Mouse (Mus musculus): ENCODE data around the gene Tbcel. TPM values are rescaled to one million over a fixed set of nuclear protein-coding genes. Genes with fewer than 3 reads are reported as not detected.

Tbcel gene
- total and polyA plus RNA-seq, 2 experiments from 2014 or later: 3.8 to 22.6 TPM

GRCm38 (mm10) chr9:42399829-42400228, 107.8 kb downstream of the Tbcel start, which contains the start of gene Tecta:
Tecta (minus strand) TSS chr9:42399929.
- TF ChIP-seq CTCF (IDR thresholded peaks at IDR 0.05; ENCODE audit: low read depth): no peak
- Histone ChIP-seq H3K9me3 (ENCODE audit: low read length) (no peaks in the 10 kb centered on the region), H3K4me1 (ENCODE audit: insufficient read depth, low read length) (no peaks in the 10 kb centered on the region), H3K4me3 (ENCODE audit: low read length) (no peak within 1 kb of the TSS), H3K4me2 (ENCODE audit: low read depth, low read length) (no peak within 1 kb of the TSS), H3K9ac (replicated peaks; ENCODE audit: low read length) (no peak within 1 kb of the TSS), H3K27me3 (ENCODE audit: insufficient read depth, low read length) (no peaks in the 10 kb centered on the region), H3K36me3 (ENCODE audit: insufficient read depth, low read length) (no peaks in the 10 kb centered on the region), H3K27ac (no peak within 1 kb of the TSS)
- no peak for DNase-seq (ENCODE audit: low spot score)
- no peak for ATAC-seq
- WGBS: 52% methylated on average over 6 of the region's 6 CpGs

- no peak for TF ChIP-seq CTCF (IDR thresholded peaks at IDR 0.05; ENCODE audit: low read depth)
- DNase-seq (ENCODE audit: low spot score): no peak
Observed at GRCm38 (mm10) chr9:42396141-42396540, 111.5 kb downstream of the Tbcel start.

GRCm38 (mm10) chr9:42394903-42395302, 112.7 kb downstream of the Tbcel start:
- DNase-seq (ENCODE audit: low spot score) (no peak), ATAC-seq (no peak)
- TF ChIP-seq CTCF (IDR thresholded peaks at IDR 0.05; ENCODE audit: low read depth): no peak
- Histone ChIP-seq H3K4me3 (ENCODE audit: low read length) (no peak overlapping the region), H3K36me3 (ENCODE audit: insufficient read depth, low read length) (no peaks in the 10 kb centered on the region), H3K4me2 (ENCODE audit: low read depth, low read length) (no peak overlapping the region), H3K27me3 (ENCODE audit: insufficient read depth, low read length) (no peaks in the 10 kb centered on the region), H3K9me3 (ENCODE audit: low read length) (no peaks in the 10 kb centered on the region), H3K4me1 (ENCODE audit: insufficient read depth, low read length) (no peaks in the 10 kb centered on the region), H3K9ac (replicated peaks; ENCODE audit: low read length) (no peak overlapping the region), H3K27ac (no peak overlapping the region)
- 61% methylated on average over 6 of the region's 6 CpGs for WGBS

More at GRCm38 (mm10) chr9:42396141-42396540, 111.5 kb downstream of the Tbcel start:
- Histone ChIP-seq H3K27me3 (ENCODE audit: insufficient read depth, low read length) (no peaks in the 10 kb centered on the region), H3K27ac (no peak overlapping the region), H3K4me3 (ENCODE audit: low read length) (no peak overlapping the region), H3K9ac (replicated peaks; ENCODE audit: low read length) (no peak overlapping the region), H3K36me3 (ENCODE audit: insufficient read depth, low read length) (no peaks in the 10 kb centered on the region), H3K4me2 (ENCODE audit: low read depth, low read length) (no peak overlapping the region), H3K4me1 (ENCODE audit: insufficient read depth, low read length) (no peaks in the 10 kb centered on the region), H3K9me3 (ENCODE audit: low read length) (no peaks in the 10 kb centered on the region)
- 65% methylated on average over 2 of the region's 2 CpGs for WGBS
- no peak for ATAC-seq

- Histone ChIP-seq H3K9me3 (ENCODE audit: low read length) (no peaks in the 10 kb centered on the region), H3K4me1 (ENCODE audit: insufficient read depth, low read length) (no peaks in the 10 kb centered on the region), H3K36me3 (ENCODE audit: insufficient read depth, low read length) (no peaks in the 10 kb centered on the region), H3K9ac (replicated peaks; ENCODE audit: low read length) (no peak overlapping the region), H3K27ac (no peak overlapping the region), H3K4me2 (ENCODE audit: low read depth, low read length) (no peak overlapping the region), H3K4me3 (ENCODE audit: low read length) (no peak overlapping the region), H3K27me3 (ENCODE audit: insufficient read depth, low read length) (no peaks in the 10 kb centered on the region)
- 72% methylated on average over 8 of the region's 8 CpGs for WGBS
- DNase-seq (ENCODE audit: low spot score) (no peak), ATAC-seq (no peak)
- TF ChIP-seq CTCF (IDR thresholded peaks at IDR 0.05; ENCODE audit: low read depth): no peak
Observed at GRCm38 (mm10) chr9:42394321-42394720, 113.3 kb downstream of the Tbcel start.

- 73% methylated on average over 6 of the region's 6 CpGs for WGBS
- DNase-seq (ENCODE audit: low spot score) (no peak), ATAC-seq (no peak)
- TF ChIP-seq CTCF (IDR thresholded peaks at IDR 0.05; ENCODE audit: low read depth): no peak
- H3K4me3 ChIP-seq (ENCODE audit: low read length): no peak overlapping the region
- no peak overlapping the region for H3K4me2 ChIP-seq (ENCODE audit: low read depth, low read length)
- no peaks in the 10 kb centered on the region for H3K4me1 ChIP-seq (ENCODE audit: insufficient read depth, low read length)
- no peak overlapping the region for H3K27ac ChIP-seq
- H3K27me3 ChIP-seq (ENCODE audit: insufficient read depth, low read length): no peaks in the 10 kb centered on the region
- H3K36me3 ChIP-seq (ENCODE audit: insufficient read depth, low read length): no peaks in the 10 kb centered on the region
- H3K9me3 ChIP-seq (ENCODE audit: low read length): no peaks in the 10 kb centered on the region
- H3K9ac ChIP-seq (replicated peaks; ENCODE audit: low read length): no peak overlapping the region
Observed at GRCm38 (mm10) chr9:42392927-42393326, 114.7 kb downstream of the Tbcel start.

- Histone ChIP-seq H3K27ac (no peak overlapping the region), H3K4me2 (ENCODE audit: low read depth, low read length) (no peak overlapping the region), H3K27me3 (ENCODE audit: insufficient read depth, low read length) (no peaks in the 10 kb centered on the region), H3K4me1 (ENCODE audit: insufficient read depth, low read length) (no peaks in the 10 kb centered on the region), H3K4me3 (ENCODE audit: low read length) (no peak overlapping the region), H3K9me3 (ENCODE audit: low read length) (no peaks in the 10 kb centered on the region), H3K36me3 (ENCODE audit: insufficient read depth, low read length) (no peaks in the 10 kb centered on the region), H3K9ac (replicated peaks; ENCODE audit: low read length) (no peak overlapping the region)
- ATAC-seq: peak; percentile 59; the same call in 1 of the 2 replicates
- 51% methylated on average over 4 of the region's 4 CpGs for WGBS
- peak; percentile 65 for TF ChIP-seq CTCF (IDR thresholded peaks at IDR 0.05; ENCODE audit: low read depth)
- DNase-seq (ENCODE audit: low spot score): peak; percentile 71
Observed at GRCm38 (mm10) chr9:42388490-42388889, 119.1 kb downstream of the Tbcel start.

GRCm38 (mm10) chr9:42387038-42387437, 120.6 kb downstream of the Tbcel start:
- H3K4me1 ChIP-seq (ENCODE audit: insufficient read depth, low read length): no peaks in the 10 kb centered on the region
- H3K9ac ChIP-seq (replicated peaks; ENCODE audit: low read length): no peak overlapping the region
- H3K4me2 ChIP-seq (ENCODE audit: low read depth, low read length): no peak overlapping the region
- no peak overlapping the region for H3K27ac ChIP-seq
- no peaks in the 10 kb centered on the region for H3K36me3 ChIP-seq (ENCODE audit: insufficient read depth, low read length)
- no peak for ATAC-seq
- no peak for DNase-seq (ENCODE audit: low spot score)
- no peak overlapping the region for H3K4me3 ChIP-seq (ENCODE audit: low read length)
- WGBS: 60% methylated on average over 8 of the region's 8 CpGs
- no peak for TF ChIP-seq CTCF (IDR thresholded peaks at IDR 0.05; ENCODE audit: low read depth)
- H3K27me3 ChIP-seq (ENCODE audit: insufficient read depth, low read length): no peaks in the 10 kb centered on the region
- no peaks in the 10 kb centered on the region for H3K9me3 ChIP-seq (ENCODE audit: low read length)
